Comparison of ENCODE assay signal across 24 mouse cellular contexts in the genomic region with DNA sequence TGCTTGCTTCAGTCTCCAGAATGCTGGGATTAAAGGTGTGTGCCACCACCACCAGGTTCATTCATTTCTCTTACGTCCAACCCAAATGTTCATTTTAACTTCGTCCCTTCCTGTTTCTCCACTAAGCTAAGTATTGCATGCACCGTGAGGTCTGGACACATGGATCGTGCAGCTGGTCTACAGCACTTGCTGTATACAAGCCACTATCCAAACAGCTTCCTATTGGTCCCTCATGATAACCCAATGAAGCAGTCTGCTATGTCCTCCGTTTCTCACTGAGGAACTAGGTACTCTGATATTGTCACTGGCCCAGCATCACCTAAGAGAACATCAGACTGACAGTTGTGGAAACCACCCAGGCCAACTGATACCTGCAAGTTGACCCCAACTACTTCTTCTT. TPM values are rescaled to one million over a fixed set of nuclear protein-coding genes. Genes with fewer than 3 reads are reported as not detected.
DNase-seq lines count a peak whose midpoint lies in the region; ATAC-seq and TF ChIP-seq lines count a peak whose summit lies in the region.
"Had no signal": no experiment of that assay in that cellular context is flagged by ENCODE, and none has a peak within 500 bp of the region (broad histone marks: within the 10 kb centered on the region; RNA-seq: fewer than 3 reads in every experiment).

No protein-coding gene starts in this region.

- peak overlapping the region; percentile 15; the same call in 1 of the 2 replicates for H3K4me3 ChIP-seq in forebrain, embryonic 10.5 days
- no peak overlapping the region for H3K4me3 ChIP-seq in forebrain, embryonic 12.5 days (replicated peaks)
- peak overlapping the region; percentile 66 for H3K4me3 ChIP-seq in liver, embryonic 11.5 days (ENCODE audit: low read depth, low read length)
- H3K4me3 ChIP-seq in bone marrow, adult 2 months (replicated peaks; ENCODE audit: control insufficient read depth, low read depth, low read length): peak overlapping the region; percentile 84
- peak overlapping the region; percentile 77 for H3K4me3 ChIP-seq in liver, embryonic 16.5 days (ENCODE audit: low read depth, low read length)
- H3K4me3 ChIP-seq: heart, embryonic 15.5 days; kidney, embryonic 15.5 days had no signal

- H3K9ac ChIP-seq in forebrain, embryonic 12.5 days: no peak overlapping the region
- peak overlapping the region; percentile 62 for H3K9ac ChIP-seq in liver, embryonic 11.5 days (ENCODE audit: low read depth, low read length)
- peak overlapping the region; percentile 91 for H3K9ac ChIP-seq in liver, embryonic 16.5 days (ENCODE audit: low read depth, low read length)
- H3K9ac ChIP-seq: heart, embryonic 15.5 days; kidney, embryonic 15.5 days had no signal

- H3K4me1 ChIP-seq in forebrain, embryonic 10.5 days: peaks cover 17% of the 10 kb centered on the region
- H3K4me1 ChIP-seq in forebrain, embryonic 12.5 days: no peaks in the 10 kb centered on the region
- H3K4me1 ChIP-seq in liver, embryonic 11.5 days (replicated peaks; ENCODE audit: control insufficient read depth, insufficient read depth, low read length): peaks cover 37% of the 10 kb centered on the region
- peaks cover 1% of the 10 kb centered on the region; the same call in 1 of the 2 replicates for H3K4me1 ChIP-seq in bone marrow, adult 2 months (ENCODE audit: control insufficient read depth, insufficient read depth, low read length)
- H3K4me1 ChIP-seq in liver, embryonic 16.5 days (ENCODE audit: control insufficient read depth, low read depth, low read length): peaks cover 31% of the 10 kb centered on the region

- 91% methylated on average over 5 of the region's 5 CpGs for whole genome bisulfite sequencing in forebrain, embryonic 10.5 days
- WGBS in forebrain, embryonic 12.5 days: 93% methylated on average over 5 of the region's 5 CpGs
- 56% methylated on average over 5 of the region's 5 CpGs for WGBS in liver, embryonic 11.5 days
- WGBS in bone marrow, adult 2 months: 61% methylated on average over 5 of the region's 5 CpGs
- 19% methylated on average over 5 of the region's 5 CpGs for WGBS in liver, embryonic 16.5 days (ENCODE audit: insufficient replicate concordance)

- no peak for TF ChIP-seq POLR2A in bone marrow, adult 2 months (IDR thresholded peaks at IDR 0.05; ENCODE audit: borderline replicate concordance, control insufficient read depth, low read depth, low read length)

- H3K27me3 ChIP-seq in forebrain, embryonic 10.5 days (ENCODE audit: poor library complexity, severe bottlenecking): peaks cover 37% of the 10 kb centered on the region
- peaks cover 32% of the 10 kb centered on the region for H3K27me3 ChIP-seq in forebrain, embryonic 12.5 days
- no peaks in the 10 kb centered on the region for H3K27me3 ChIP-seq in liver, embryonic 11.5 days (replicated peaks; ENCODE audit: control insufficient read depth, insufficient read depth, low read length)
- no peaks in the 10 kb centered on the region for H3K27me3 ChIP-seq in liver, embryonic 16.5 days (ENCODE audit: control insufficient read depth, insufficient read depth, low read depth, low read length)
- H3K27me3 ChIP-seq: Patski had no signal

- H3K9me3 ChIP-seq in forebrain, embryonic 10.5 days: no peaks in the 10 kb centered on the region
- H3K9me3 ChIP-seq in forebrain, embryonic 12.5 days: no peaks in the 10 kb centered on the region
- no peaks in the 10 kb centered on the region for H3K9me3 ChIP-seq in liver, embryonic 11.5 days (ENCODE audit: control insufficient read depth, low read length)
- H3K9me3 ChIP-seq in liver, embryonic 16.5 days (replicated peaks; ENCODE audit: control insufficient read depth, low read length): no peaks in the 10 kb centered on the region
- H3K9me3 ChIP-seq: heart, embryonic 15.5 days; kidney, embryonic 15.5 days had no signal

- no peak for DNase-seq in forebrain, embryonic 10.5 days (ENCODE audit: extremely low spot score, low spot score)
- no peak for DNase-seq in liver, embryonic 11.5 days (ENCODE audit: low spot score)
- no peak for DNase-seq in liver
- DNase-seq in urinary bladder, postnatal 14 days (ENCODE audit: low spot score): no peak
- no peak for DNase-seq in cerebellum, postnatal 4 days (ENCODE audit: low spot score in 2 of 2)
- DNase-seq: adrenal gland, adult 2 months; cerebellum, adult 11-12 months; cerebellum, postnatal 10 days; gastrocnemius, postnatal 10 days; heart, adult 11 months; kidney, postnatal 4 days; layer of hippocampus, adult 9-11 months; thymus, adult 2 months; thymus, postnatal 4 days had no signal

- ATAC-seq in forebrain, embryonic 12.5 days (ENCODE audit: low FRiP score): no peak
- ATAC-seq in liver, embryonic 11.5 days (replicated peaks; ENCODE audit: low FRiP score): no peak
- ATAC-seq in liver, embryonic 16.5 days (ENCODE audit: low read depth): no peak
- ATAC-seq: forebrain, embryonic 16.5 days; hindbrain, postnatal 0 days; lung, postnatal 0 days; Patski had no signal

- H3K4me2 ChIP-seq in forebrain, embryonic 12.5 days: no peak overlapping the region
- peak overlapping the region; percentile 82 for H3K4me2 ChIP-seq in liver, embryonic 11.5 days
- H3K4me2 ChIP-seq in liver, embryonic 16.5 days (ENCODE audit: low read depth, low read length): peak overlapping the region; percentile 62
- H3K4me2 ChIP-seq: heart, embryonic 15.5 days; kidney, embryonic 15.5 days had no signal

- no peaks in the 10 kb centered on the region for H3K36me3 ChIP-seq in forebrain, embryonic 10.5 days (replicated peaks)
- no peaks in the 10 kb centered on the region for H3K36me3 ChIP-seq in forebrain, embryonic 12.5 days (replicated peaks)
- H3K36me3 ChIP-seq in liver, embryonic 11.5 days (ENCODE audit: control insufficient read depth, insufficient read depth, low read length): no peaks in the 10 kb centered on the region; the same call in 1 of the 2 replicates
- H3K36me3 ChIP-seq in liver, embryonic 16.5 days (ENCODE audit: control insufficient read depth, insufficient read depth): peaks cover 9% of the 10 kb centered on the region
- H3K36me3 ChIP-seq: heart, embryonic 15.5 days; kidney, embryonic 15.5 days had no signal

- peak overlapping the region; percentile 51; the same call in 1 of the 2 replicates for H3K27ac ChIP-seq in forebrain, embryonic 10.5 days
- no peak overlapping the region for H3K27ac ChIP-seq in forebrain, embryonic 12.5 days
- peak overlapping the region; percentile 87 for H3K27ac ChIP-seq in liver, embryonic 11.5 days (ENCODE audit: low read depth, low read length)
- H3K27ac ChIP-seq in bone marrow, adult 2 months (ENCODE audit: control insufficient read depth, insufficient read depth, low read depth, low read length, poor library complexity): peak overlapping the region; percentile 46
- peak overlapping the region; percentile 96 for H3K27ac ChIP-seq in liver, embryonic 16.5 days (ENCODE audit: low read length)
- H3K27ac ChIP-seq: heart, embryonic 15.5 days; hindbrain, postnatal 0 days; kidney, embryonic 15.5 days; macrophage had no signal

- no peak for TF ChIP-seq CTCF in bone marrow, adult 2 months (IDR thresholded peaks at IDR 0.05; ENCODE audit: control insufficient read depth, insufficient read depth, low read length)

RNA-seq across cellular contexts. Expression of gene Rhd, which starts 1.5 kb away (rescaled TPM):
- polyA plus RNA-seq in forebrain, embryonic 10.5 days (2016; fragmentation: Nextera tagmentation; extraction: Ambion mirVana): 10.6 and 14.5 TPM in 2 replicates
- 6.0 and 7.5 TPM in 2 replicates for polyA plus RNA-seq in forebrain, embryonic 12.5 days (2016; fragmentation: Nextera tagmentation; extraction: Ambion mirVana)
- 213 and 235 TPM in 2 replicates for polyA plus RNA-seq in liver, embryonic 11.5 days (2014; fragmentation: Nextera tagmentation; extraction: Ambion mirVana)
- polyA plus RNA-seq in bone marrow, adult 2 months (2011; ENCODE audit: insufficient read depth, insufficient read length, low replicate concordance, missing spikeins): 147 and 211 TPM in 2 replicates
- 522 and 550 TPM in 2 replicates for polyA plus RNA-seq in liver, embryonic 16.5 days (2015; fragmentation: Nextera tagmentation; extraction: Ambion mirVana)
- polyA plus RNA-seq: macrophage had no signal

RNA-seq across cellular contexts. Expression of gene Maco1, which starts 12.6 kb away (rescaled TPM):
- 33.0 and 35.0 TPM in 2 replicates for polyA plus RNA-seq in forebrain, embryonic 10.5 days (2016; fragmentation: Nextera tagmentation; extraction: Ambion mirVana)
- 76.8 and 79.9 TPM in 2 replicates for polyA plus RNA-seq in forebrain, embryonic 12.5 days (2016; fragmentation: Nextera tagmentation; extraction: Ambion mirVana)
- 26.3 and 28.3 TPM in 2 replicates for polyA plus RNA-seq in liver, embryonic 11.5 days (2014; fragmentation: Nextera tagmentation; extraction: Ambion mirVana)
- 17.6 and 24.3 TPM in 2 replicates for polyA plus RNA-seq in bone marrow, adult 2 months (2011; ENCODE audit: insufficient read depth, insufficient read length, low replicate concordance, missing spikeins)
- 16.0 and 16.8 TPM in 2 replicates for polyA plus RNA-seq in liver, embryonic 16.5 days (2015; fragmentation: Nextera tagmentation; extraction: Ambion mirVana)

RNA-seq across cellular contexts. Expression of gene Tmem50a, which starts 49.0 kb away (rescaled TPM):
- 107 and 112 TPM in 2 replicates for polyA plus RNA-seq in forebrain, embryonic 10.5 days (2016; fragmentation: Nextera tagmentation; extraction: Ambion mirVana)
- polyA plus RNA-seq in forebrain, embryonic 12.5 days (2016; fragmentation: Nextera tagmentation; extraction: Ambion mirVana): 138 and 139 TPM in 2 replicates
- 129 and 131 TPM in 2 replicates for polyA plus RNA-seq in liver, embryonic 11.5 days (2014; fragmentation: Nextera tagmentation; extraction: Ambion mirVana)
- polyA plus RNA-seq in bone marrow, adult 2 months (2011; ENCODE audit: insufficient read depth, insufficient read length, low replicate concordance, missing spikeins): 103 and 127 TPM in 2 replicates
- 79.1 and 82.5 TPM in 2 replicates for polyA plus RNA-seq in liver, embryonic 16.5 days (2015; fragmentation: Nextera tagmentation; extraction: Ambion mirVana)

RNA-seq across cellular contexts. Expression of gene Rsrp1, which starts 57.6 kb away (rescaled TPM):
- polyA plus RNA-seq in forebrain, embryonic 10.5 days (2016; fragmentation: Nextera tagmentation; extraction: Ambion mirVana): 278 and 295 TPM in 2 replicates
- polyA plus RNA-seq in forebrain, embryonic 12.5 days (2016; fragmentation: Nextera tagmentation; extraction: Ambion mirVana): 478 and 490 TPM in 2 replicates
- polyA plus RNA-seq in liver, embryonic 11.5 days (2014; fragmentation: Nextera tagmentation; extraction: Ambion mirVana): 360 and 390 TPM in 2 replicates
- 590 and 975 TPM in 2 replicates for polyA plus RNA-seq in bone marrow, adult 2 months (2011; ENCODE audit: insufficient read depth, insufficient read length, low replicate concordance, missing spikeins)
- 315 and 330 TPM in 2 replicates for polyA plus RNA-seq in liver, embryonic 16.5 days (2015; fragmentation: Nextera tagmentation; extraction: Ambion mirVana)
